Mouse (Mus musculus): ENCODE results near the gene Orc1. TPM values are rescaled to one million over a fixed set of nuclear protein-coding genes. Genes with fewer than 3 reads are reported as not detected.

Orc1 gene
- total RNA-seq (2023), result under 1 TPM; 0.26 to 0.70 TPM

GRCm38 (mm10) chr4:108578840-108579742 is at the start of gene Orc1, which contains the start of gene Prpf38a:
TSS of gene Orc1 (plus strand) at chr4:108579423.
TSS of gene Prpf38a (minus strand) at chr4:108579336.

GRCm38 (mm10) chr4:108619587-108620341 is 40.5 kb downstream of the Orc1 start, which contains the start of gene Cc2d1b:
TSS of gene Cc2d1b (plus strand) at chr4:108619940.

Other genes starting within 250 kb of the Orc1 start
- gene Shisal2a, start 196.1 kb upstream of the Orc1 start, total RNA-seq (2023), result not detected
- gene Gpx7, start 172.5 kb upstream of the Orc1 start, total RNA-seq (2023), result 1 to 10 TPM in 1 of 2 experiments, under 1 TPM in 1; 0.70 to 1.3 TPM
- 10 to 100 TPM; 51.2 to 65.8 TPM for gene Tut4, start 120.0 kb upstream of the Orc1 start, total RNA-seq (2023)
- 10 to 100 TPM; 25.2 to 26.4 TPM for gene Prpf38a, start 87 bp upstream of the Orc1 start, total RNA-seq (2023)
- gene Cc2d1b, start 40.5 kb downstream of the Orc1 start, total RNA-seq (2023), result 10 to 100 TPM; 41.1 to 45.2 TPM
- gene 3110021N24Rik, start 140.2 kb downstream of the Orc1 start, total RNA-seq (2023), result 1 to 10 TPM; 2.4 to 2.6 TPM
- gene Zfyve9, start 201.4 kb downstream of the Orc1 start, total RNA-seq (2023), result 100 to 1,000 TPM; 107 to 115 TPM

Data from monocyte, adult 59 days (primary cell).